Mouse (Mus musculus): Measurements from ENCODE around the gene Hpcal1.

- TF ChIP-seq CTCF (IDR thresholded peaks at IDR 0.05; ENCODE audit: borderline replicate concordance, insufficient read depth, low read depth, low read length) (no peak), POLR2A (IDR thresholded peaks at IDR 0.05; ENCODE audit: borderline replicate concordance, insufficient read depth, low read length) (no peak)
These were observed 30.4 kb downstream of the Hpcal1 start for GRCm38 (mm10) chr12:17721058-17721457.

Data from cerebellum, adult 2 months (tissue).